ENCODE assay signal across 9 mouse cellular contexts in genomic region chr19:8870838-8871237, GRCm38 (mm10). TPM values are rescaled to one million over a fixed set of nuclear protein-coding genes. Genes with fewer than 3 reads are reported as not detected.
A peak's percentile ranks its signal among the peaks of the same experiment; 100 is the strongest.
DNase-seq lines count a peak whose midpoint lies in the region; ATAC-seq and TF ChIP-seq lines count a peak whose summit lies in the region.
"Had no signal": no experiment of that assay in that cellular context is flagged by ENCODE, and none has a peak within 500 bp of the region (broad histone marks: within the 10 kb centered on the region; RNA-seq: fewer than 3 reads in every experiment).

No protein-coding gene starts in this region.

- WGBS in heart, embryonic 14.5 days, result 39% methylated on average over 9 of the region's 9 CpGs
- WGBS in midbrain, embryonic 10.5 days, result 67% methylated on average over 9 of the region's 9 CpGs

- no peaks in the 10 kb centered on the region for H3K27me3 ChIP-seq in heart, embryonic 14.5 days (ENCODE audit: control insufficient read depth, insufficient read depth, low read length)
- no peaks in the 10 kb centered on the region for H3K27me3 ChIP-seq in MEL (ENCODE audit: control insufficient read depth in 1 of 2, insufficient read depth in 2 of 2, low read length in 2 of 2)
- H3K27me3 ChIP-seq in midbrain, embryonic 10.5 days (ENCODE audit: low read depth, poor library complexity, severe bottlenecking), result no peaks in the 10 kb centered on the region
- H3K27me3 ChIP-seq: Patski had no signal

- H3K79me2 ChIP-seq in MEL (ENCODE audit: control insufficient read depth, insufficient read depth, low read length, poor library complexity), result peaks cover 15% of the 10 kb centered on the region

- TF ChIP-seq EP300 in MEL (IDR thresholded peaks at IDR 0.05; ENCODE audit: low read depth in 1 of 2, low read length in 2 of 2), result no peak; a peak in 1 of 4 replicates

- H3K9ac ChIP-seq in heart, embryonic 14.5 days (ENCODE audit: low read length), result peak overlapping the region; percentile 94
- peak overlapping the region; percentile 82 for H3K9ac ChIP-seq in MEL (ENCODE audit: control insufficient read depth, low read depth, low read length, poor library complexity, severe bottlenecking)

- no peaks in the 10 kb centered on the region for H3K9me3 ChIP-seq in heart, embryonic 14.5 days (ENCODE audit: control insufficient read depth, low read length)
- H3K9me3 ChIP-seq in MEL (replicated peaks; ENCODE audit: insufficient read depth, low read length), result no peaks in the 10 kb centered on the region
- no peaks in the 10 kb centered on the region for H3K9me3 ChIP-seq in midbrain, embryonic 10.5 days (replicated peaks)

- no peak for TF ChIP-seq RAD21 in MEL (IDR thresholded peaks at IDR 0.05; ENCODE audit: low read depth, low read length)

- H3K27ac ChIP-seq in heart, embryonic 14.5 days (replicated peaks in 1 of 2; ENCODE audit: control insufficient read depth in 1 of 2, insufficient read depth in 1 of 2, low read depth in 2 of 2, low read length in 2 of 2), result peak overlapping the region; percentile 76 to 78
- peak overlapping the region; percentile 74 for H3K27ac ChIP-seq in MEL (ENCODE audit: control insufficient read depth, low read depth, low read length)
- peak overlapping the region; percentile 92 for H3K27ac ChIP-seq in midbrain, embryonic 10.5 days (replicated peaks)

- TF ChIP-seq CTCF in MEL (IDR thresholded peaks at IDR 0.05 in 2 of 3, conservative IDR thresholded peaks at IDR 0.05 in 1 of 3; ENCODE audit: control insufficient read depth in 1 of 3, insufficient read depth in 1 of 3, low read depth in 2 of 3, low read length in 3 of 3, poor library complexity in 1 of 3, severe bottlenecking in 1 of 3), result no peak

- H3K36me3 ChIP-seq in heart, embryonic 14.5 days (ENCODE audit: control insufficient read depth, insufficient read depth, low read length), result peaks cover 33% of the 10 kb centered on the region
- peaks cover 8 to 26% of the 10 kb centered on the region in 2 experiments for H3K36me3 ChIP-seq in MEL (ENCODE audit: control insufficient read depth in 1 of 2, insufficient read depth in 2 of 2, low read length in 2 of 2)
- peaks cover 30% of the 10 kb centered on the region for H3K36me3 ChIP-seq in midbrain, embryonic 10.5 days

- H3K4me1 ChIP-seq in heart, embryonic 14.5 days (ENCODE audit: control insufficient read depth in 2 of 2, insufficient read depth in 2 of 2, low read length in 2 of 2), result peaks cover 3 to 7% of the 10 kb centered on the region in 2 experiments; a peak in 2 of 4 replicates
- peaks cover 10 to 21% of the 10 kb centered on the region in 2 experiments; a peak in 3 of 4 replicates for H3K4me1 ChIP-seq in MEL (ENCODE audit: control insufficient read depth in 1 of 2, insufficient read depth in 2 of 2, low read length in 2 of 2)
- H3K4me1 ChIP-seq in midbrain, embryonic 10.5 days, result peaks cover 13% of the 10 kb centered on the region

- DNase-seq in heart, adult 11 months, result no peak
- DNase-seq in MEL (ENCODE audit: low read depth, low spot score), result no peak
- DNase-seq in heart, postnatal 14 days, result peak; percentile 8 to 15
- DNase-seq in midbrain, embryonic 10.5 days (ENCODE audit: low spot score), result no peak
- DNase-seq in MN1 (ENCODE audit: low spot score), result no peak
- no peak for DNase-seq in frontal cortex, postnatal 25 days (ENCODE audit: low spot score in 2 of 2)
- DNase-seq in right cerebral cortex, adult 2 months (ENCODE audit: low spot score in 2 of 2), result no peak

- H3K4me3 ChIP-seq in heart, embryonic 14.5 days (ENCODE audit: control insufficient read depth in 1 of 2, insufficient read depth in 1 of 2, low read depth in 1 of 2, low read length in 2 of 2), result peak overlapping the region; percentile 70 to 77
- H3K4me3 ChIP-seq in MEL (ENCODE audit: control insufficient read depth in 1 of 2, insufficient read depth in 1 of 2, low read depth in 2 of 2, low read length in 2 of 2), result peak overlapping the region; percentile 69 to 94
- H3K4me3 ChIP-seq in midbrain, embryonic 10.5 days, result peak overlapping the region; percentile 91

- no peak for TF ChIP-seq POLR2A in MEL (IDR thresholded peaks at IDR 0.05; ENCODE audit: control insufficient read depth in 1 of 2, insufficient read depth in 1 of 2, low read depth in 1 of 2, low read length in 2 of 2, poor library complexity in 1 of 2)

- intact Hi-C loops in heart, postnatal 14 days (cut with DNase I), result no loop called here

- H3K4me2 ChIP-seq in heart, embryonic 14.5 days (ENCODE audit: low read length), result peak overlapping the region; percentile 66

- ATAC-seq in heart, embryonic 14.5 days (ENCODE audit: insufficient number of reproducible peaks, insufficient read depth, low FRiP score, low read depth), result no peak

TF ChIP-seq in MEL, 35 proteins besides CTCF, POLR2A, EP300 and RAD21:
- no peak for TF ChIP-seq KAT2A (conservative IDR thresholded peaks at IDR 0.05; ENCODE audit: low read depth, low read length)
- no peak for TF ChIP-seq SMC3 (IDR thresholded peaks at IDR 0.05; ENCODE audit: low read depth, low read length)
- no peak for TF ChIP-seq MYB (IDR thresholded peaks at IDR 0.05; ENCODE audit: low read depth, low read length)
- no peak for TF ChIP-seq TBP (IDR thresholded peaks at IDR 0.05; ENCODE audit: low read depth, low read length)
- no peak for TF ChIP-seq GABPA (IDR thresholded peaks at IDR 0.05; ENCODE audit: low read depth, low read length)
- no peak for TF ChIP-seq TCF12 (IDR thresholded peaks at IDR 0.05; ENCODE audit: low read depth, low read length)
- no peak for TF ChIP-seq ZMIZ1 (IDR thresholded peaks at IDR 0.05; ENCODE audit: low read depth, low read length)
- TF ChIP-seq UBTF (IDR thresholded peaks at IDR 0.05; ENCODE audit: borderline replicate concordance, insufficient read depth, low read depth, low read length), result no peak
- no peak for TF ChIP-seq ZC3H11A (IDR thresholded peaks at IDR 0.05; ENCODE audit: low read depth, low read length)
- no peak for TF ChIP-seq SIN3A (IDR thresholded peaks at IDR 0.05; ENCODE audit: low read length)
- TF ChIP-seq RCOR1 (IDR thresholded peaks at IDR 0.05; ENCODE audit: low read depth, low read length), result no peak
- no peak for TF ChIP-seq MYC (IDR thresholded peaks at IDR 0.05; ENCODE audit: low read depth, low read length)
- TF ChIP-seq ZNF384 (IDR thresholded peaks at IDR 0.05; ENCODE audit: low read depth, low read length), result no peak
- TF ChIP-seq E2F4 (IDR thresholded peaks at IDR 0.05; ENCODE audit: borderline replicate concordance, low read depth, low read length), result no peak
- TF ChIP-seq USF2 (IDR thresholded peaks at IDR 0.05; ENCODE audit: borderline replicate concordance in 1 of 2, insufficient read depth in 1 of 2, low read depth in 1 of 2, low read length in 2 of 2), result no peak
- TF ChIP-seq POLR2AphosphoS5 (IDR thresholded peaks at IDR 0.05; ENCODE audit: borderline replicate concordance, low read depth, low read length), result no peak
- TF ChIP-seq NRF1 (IDR thresholded peaks at IDR 0.05; ENCODE audit: insufficient read depth, low read depth, low read length, poor library complexity, severe bottlenecking), result no peak
- TF ChIP-seq ELF1 (IDR thresholded peaks at IDR 0.05; ENCODE audit: low read depth, low read length), result no peak
- no peak for TF ChIP-seq MAZ (IDR thresholded peaks at IDR 0.05; ENCODE audit: low read depth, low read length)
- TF ChIP-seq GATA1 (IDR thresholded peaks at IDR 0.05; ENCODE audit: low read depth, low read length), result no peak

RNA-seq across cellular contexts. Expression of gene Ubxn1, which starts 0.5 kb away (rescaled TPM):
- polyA plus RNA-seq in heart, embryonic 14.5 days (2014; fragmentation: Nextera tagmentation; extraction: Ambion mirVana), result 118 and 123 TPM in 2 replicates
- total RNA-seq in MEL (2012; rRNA removed), result 179 and 187 TPM in 2 replicates
- 100 to 1,000 TPM in 1 of 2 experiments, not detected in 1; 366 TPM for polyA plus RNA-seq in MEL (2012; ENCODE audit: insufficient read depth in 1 of 2, insufficient read length in 2 of 2, low read depth in 1 of 2, low replicate concordance in 2 of 2, missing spikeins in 1 of 2)
- total RNA-seq in heart, postnatal 14 days (2021), result 100 to 1,000 TPM; 109 to 116 TPM
- 203 and 205 TPM in 2 replicates for polyA plus RNA-seq in midbrain, embryonic 10.5 days (2016; fragmentation: Nextera tagmentation; extraction: Ambion mirVana)

RNA-seq across cellular contexts. Expression of gene Uqcc3, which starts 9.9 kb away (rescaled TPM):
- polyA plus RNA-seq in heart, embryonic 14.5 days (2014; fragmentation: Nextera tagmentation; extraction: Ambion mirVana), result 67.4 and 78.2 TPM in 2 replicates
- 46.3 and 49.4 TPM in 2 replicates for total RNA-seq in MEL (2012; rRNA removed)
- polyA plus RNA-seq in MEL (2012; ENCODE audit: insufficient read depth in 1 of 2, insufficient read length in 2 of 2, low read depth in 1 of 2, low replicate concordance in 2 of 2, missing spikeins in 1 of 2), result 10 to 100 TPM in 1 of 2 experiments, not detected in 1; 55.0 TPM
- total RNA-seq in heart, postnatal 14 days (2021), result 10 to 100 TPM; 53.3 to 53.8 TPM
- 58.2 and 61.1 TPM in 2 replicates for polyA plus RNA-seq in midbrain, embryonic 10.5 days (2016; fragmentation: Nextera tagmentation; extraction: Ambion mirVana)

RNA-seq across cellular contexts. Expression of gene Lbhd1, which starts 12.7 kb away (rescaled TPM):
- polyA plus RNA-seq in heart, embryonic 14.5 days (2014; fragmentation: Nextera tagmentation; extraction: Ambion mirVana), result 48.3 and 51.5 TPM in 2 replicates
- total RNA-seq in MEL (2012; rRNA removed), result 10.3 and 15.5 TPM in 2 replicates
- 100 to 1,000 TPM in 1 of 2 experiments, 10 to 100 TPM in 1; 46.5 to 123 TPM for polyA plus RNA-seq in MEL (2012; ENCODE audit: insufficient read depth in 1 of 2, insufficient read length in 2 of 2, low read depth in 1 of 2, low replicate concordance in 2 of 2, missing spikeins in 1 of 2)
- 1 to 10 TPM; 3.9 to 6.1 TPM for total RNA-seq in heart, postnatal 14 days (2021)
- 110 and 133 TPM in 2 replicates for polyA plus RNA-seq in midbrain, embryonic 10.5 days (2016; fragmentation: Nextera tagmentation; extraction: Ambion mirVana)

RNA-seq across cellular contexts. Expression of gene Gm49403, which starts 12.9 kb away (rescaled TPM):
- not detected in 2 replicates for polyA plus RNA-seq in heart, embryonic 14.5 days (2014; fragmentation: Nextera tagmentation; extraction: Ambion mirVana)
- total RNA-seq in MEL (2012; rRNA removed), result not detected in 2 replicates
- not detected for polyA plus RNA-seq in MEL (2012; ENCODE audit: insufficient read depth in 1 of 2, insufficient read length in 2 of 2, low read depth in 1 of 2, low replicate concordance in 2 of 2, missing spikeins in 1 of 2)
- total RNA-seq in heart, postnatal 14 days (2021), result not detected
- polyA plus RNA-seq in midbrain, embryonic 10.5 days (2016; fragmentation: Nextera tagmentation; extraction: Ambion mirVana), result not detected in 2 replicates
- polyA plus RNA-seq: Patski had no signal

RNA-seq across cellular contexts. Expression of gene 1810009A15Rik, which starts 17.8 kb away (rescaled TPM):
- 53.7 and 55.8 TPM in 2 replicates for polyA plus RNA-seq in heart, embryonic 14.5 days (2014; fragmentation: Nextera tagmentation; extraction: Ambion mirVana)
- 171 and 184 TPM in 2 replicates for total RNA-seq in MEL (2012; rRNA removed)
- 100 to 1,000 TPM in 1 of 2 experiments, not detected in 1; 189 TPM for polyA plus RNA-seq in MEL (2012; ENCODE audit: insufficient read depth in 1 of 2, insufficient read length in 2 of 2, low read depth in 1 of 2, low replicate concordance in 2 of 2, missing spikeins in 1 of 2)
- total RNA-seq in heart, postnatal 14 days (2021), result 10 to 100 TPM; 16.0 to 16.4 TPM
- 134 and 159 TPM in 2 replicates for polyA plus RNA-seq in midbrain, embryonic 10.5 days (2016; fragmentation: Nextera tagmentation; extraction: Ambion mirVana)

Comparison
In these comparisons a context has a peak if more than half of its experiments do, and no peak if none do; other contexts are left out.
1. DNase-seq: peak in heart, postnatal 14 days (2 of 2); none in heart, adult 11 months (single experiment), MEL (single experiment), midbrain, embryonic 10.5 days (single experiment), MN1 (single experiment), frontal cortex, postnatal 25 days (0 of 2) and right cerebral cortex, adult 2 months (0 of 2).
2. Peak in every context shown above with its lines, with median percentiles within 50 percentile points of each other: H3K27ac ChIP-seq and H3K4me3 ChIP-seq.